Mouse (Mus musculus): ENCODE results near the gene Piezo1.

GRCm38 (mm10) chr8:122569996-122570395 is 18.9 kb upstream of the Piezo1 start:
- TF ChIP-seq CTCF (IDR thresholded peaks at IDR 0.05; ENCODE audit: extremely low read depth, insufficient read depth, insufficient read length, insufficient replicate concordance) (no peak), POLR2A (IDR thresholded peaks at IDR 0.05; ENCODE audit: low read depth, low read length) (no peak)

Measured in spleen, adult 2 months (tissue).